Mouse (Mus musculus) kidney, adult 2 months (tissue): ENCODE data around the gene Ski. TPM values are rescaled to one million over a fixed set of nuclear protein-coding genes. Genes with fewer than 3 reads are reported as not detected.

Experiments
- DNase-seq: peaks from one replicate; pipeline ENCODE4 v3.0.0; 2021
- H3K27ac ChIP-seq: fragments of 200-500 bp; 2 replicates; pipeline ENCODE4 v1.5.1; 2012; ENCODE audit warnings: low read depth, low read length, control low read depth, inconsistent platforms; ENCODE audit not compliant: insufficient read depth
- H3K27me3 ChIP-seq: fragments of 200-500 bp; replicated peaks from 2 replicates; pipeline ENCODE4 v1.6.1; 2012; ENCODE audit warnings: mild to moderate bottlenecking, moderate library complexity, low read length, inconsistent platforms; ENCODE audit not compliant: control insufficient read depth, insufficient read depth
- H3K36me3 ChIP-seq: fragments of 200-500 bp; 2 replicates; pipeline ENCODE4 v1.6.1; 2012; ENCODE audit warnings: mild to moderate bottlenecking, moderate library complexity, low read length, inconsistent platforms; ENCODE audit not compliant: control insufficient read depth, insufficient read depth
- H3K4me1 ChIP-seq: fragments of 200-500 bp; 2 replicates; pipeline ENCODE4 v1.6.1; 2011; ENCODE audit warnings: low read length; ENCODE audit not compliant: control insufficient read depth, insufficient read depth
- H3K4me3 ChIP-seq: fragments of 200-500 bp; 2 replicates; pipeline ENCODE4 v1.5.1; 2011; ENCODE audit warnings: mild to moderate bottlenecking, low read depth, low read length, control low read depth; ENCODE audit not compliant: insufficient read depth
- CTCF ChIP-seq: fragments of 200-500 bp; conservative IDR thresholded peaks from 2 replicates; pipeline ENCODE4 v1.5.1; 2011; ENCODE audit warnings: low read depth, mild to moderate bottlenecking, control low read depth, low read length, moderate library complexity, mixed read lengths; ENCODE audit not compliant: insufficient read depth, insufficient read length
- POLR2A ChIP-seq: fragments of 200-500 bp; IDR thresholded peaks from one replicate; pipeline ENCODE4 v1.6.1; 2011; ENCODE audit warnings: low read depth, low read length, control low read depth
- WGBS: fragments of 180-500 bp; shearing (Covaris S2); methylation state at CpG from one replicate; pipeline ENCODE4 v1.1.7; 2018; 5-methylcytosine and 5-hydroxymethylcytosine counted together
- polyA plus RNA-seq: library from polyadenylated mRNA; depleted of rRNA; stranded (reverse); fragments of >200 nt; gene quantifications from 2 replicates; pipeline ENCODE4 v1.2.3, GENCODE M21; 2012; rRNA removed

The Ski gene
- polyA plus RNA-seq, 1 experiment = 40.4 TPM

- Histone ChIP-seq H3K27ac (no peak overlapping the region), H3K4me3 (no peak overlapping the region), H3K36me3 (no peaks in the 10 kb centered on the region), H3K27me3 (no peaks in the 10 kb centered on the region), H3K4me1 (no peaks in the 10 kb centered on the region)
- 96% methylated on average over 4 of the region's 4 CpGs for WGBS
- DNase-seq = no peak
- TF ChIP-seq POLR2A (no peak), CTCF (no peak)
Observed at GRCm38 (mm10) chr4:155107886-155108285, 114.5 kb downstream of the Ski start.

Other genes with a start within 250 kb of the Ski start
- gene Plch2, start 165.8 kb downstream of the Ski start, polyA plus RNA-seq = 0.52 and 2.3 TPM in 2 replicates
- 23.9 and 25.6 TPM in 2 replicates for gene Pex10, start 155.6 kb downstream of the Ski start, polyA plus RNA-seq
- 133 TPM in 2 replicates for gene Rer1, start 136.2 kb downstream of the Ski start, polyA plus RNA-seq
- 10.4 and 12.4 TPM in 2 replicates for gene Morn1, start 136.0 kb downstream of the Ski start, polyA plus RNA-seq
- gene Faap20, start 27.2 kb upstream of the Ski start, polyA plus RNA-seq = 68.9 and 75.5 TPM in 2 replicates
- gene Prkcz, start 138.8 kb upstream of the Ski start, polyA plus RNA-seq = 80.1 and 84.5 TPM in 2 replicates
- 0.47 and 0.56 TPM in 2 replicates for gene Gabrd, start 175.5 kb upstream of the Ski start, polyA plus RNA-seq
- gene Cfap74, start 186.6 kb upstream of the Ski start, polyA plus RNA-seq = 0.27 and 0.42 TPM in 2 replicates
- 14.7 and 15.7 TPM in 2 replicates for gene Tmem52, start 246.5 kb upstream of the Ski start, polyA plus RNA-seq